Mouse (Mus musculus) frontal cortex, postnatal 36 days (tissue): Measurements from ENCODE around the gene Rnaset2a.
"Not testable (repeated sequence)": the region's sequence is repeated elsewhere in the genome, so short reads cannot be mapped to it uniquely, and the experiment has no call there.

Experiments
- DNase-seq, 2 experiments: peaks; one replicate each; pipeline ENCODE4 v3.0.0; 2022; ENCODE audit warnings: low spot score in 2 of 2

Gene Rnaset2a

GRCm38 (mm10) chr17:8138116-8138515 is 9.8 kb downstream of the Rnaset2a start:
- DNase-seq, result not testable (repeated sequence)

DNA sequence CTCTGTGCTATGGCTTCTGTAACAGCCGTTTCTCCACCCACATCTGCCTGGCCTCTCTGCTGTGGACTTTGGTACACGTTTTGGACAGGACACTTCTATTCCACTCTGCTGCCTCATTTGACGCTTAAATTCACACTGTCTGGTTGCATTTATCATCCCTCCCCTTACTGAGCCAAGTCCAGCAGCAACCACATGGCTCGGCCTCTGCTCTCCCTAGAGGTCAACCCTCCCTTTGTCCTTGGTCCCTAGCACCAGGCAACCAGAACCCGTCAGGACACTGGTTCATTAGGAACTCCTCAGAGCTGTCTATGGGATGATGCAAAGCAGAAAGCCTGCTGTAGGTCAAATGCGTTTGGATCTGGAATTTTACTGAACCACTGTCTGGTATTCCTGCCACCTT is 17.0 kb downstream of the Rnaset2a start:
- not testable (repeated sequence) for DNase-seq

GRCm38 (mm10) chr17:8129578-8129977 is 18.3 kb downstream of the Rnaset2a start:
- not testable (repeated sequence) for DNase-seq

DNA sequence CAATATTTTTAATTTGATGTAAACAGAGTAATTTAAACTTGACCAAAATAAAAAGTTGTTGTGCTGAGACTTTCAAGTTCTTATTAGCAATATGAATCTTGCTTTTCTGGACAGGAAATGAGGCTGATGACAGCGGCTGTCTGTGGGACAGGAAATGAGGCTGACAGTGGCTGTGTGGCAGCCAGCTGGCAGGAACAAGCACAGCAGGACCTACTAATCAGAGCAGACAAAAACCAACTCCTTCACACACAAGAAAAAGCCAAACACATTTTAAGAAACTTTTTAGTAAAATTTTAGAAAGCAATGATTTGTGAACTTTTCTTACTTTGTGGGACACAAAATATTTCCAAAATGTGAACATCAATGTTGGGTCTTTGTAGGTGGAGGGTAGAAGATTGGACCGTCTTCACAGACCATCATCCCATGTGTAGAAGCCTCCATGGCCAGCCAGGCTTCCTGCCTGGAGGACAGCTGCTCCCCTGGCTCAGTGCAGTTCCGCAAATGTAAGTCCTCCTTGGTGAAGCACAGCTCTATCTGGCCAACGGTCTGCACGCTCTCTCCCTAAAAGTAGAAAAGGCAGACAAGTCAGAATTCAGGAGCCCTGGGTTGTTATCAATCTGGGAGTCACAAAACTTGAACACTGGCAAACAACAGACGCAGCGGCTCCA is 19.4 kb downstream of the Rnaset2a start:
- not testable (repeated sequence) for DNase-seq

DNA sequence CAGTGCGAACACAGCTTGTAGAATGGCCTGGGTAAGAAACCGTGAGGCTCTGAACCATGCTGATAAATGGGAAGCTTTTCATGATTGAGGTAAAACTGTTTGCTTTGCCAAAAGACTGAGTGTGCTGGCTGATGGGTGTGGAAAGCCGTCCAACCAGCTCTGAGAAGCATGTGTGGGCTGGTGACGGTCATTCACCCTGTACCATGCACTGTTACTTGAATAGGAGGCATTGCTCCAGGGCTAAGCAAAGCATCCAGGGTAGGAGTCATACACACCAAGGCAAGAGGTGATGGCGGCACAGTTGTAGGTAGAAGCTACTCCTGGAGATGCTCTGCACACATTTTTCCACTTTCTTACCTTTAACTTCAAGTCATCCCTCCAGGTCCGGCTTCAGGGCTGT is 23.3 kb downstream of the Rnaset2a start:
- not testable (repeated sequence) for DNase-seq

- not testable (repeated sequence) for DNase-seq
Observed at GRCm38 (mm10) chr17:8122974-8123373, 24.9 kb downstream of the Rnaset2a start.

- DNase-seq, result not testable (repeated sequence)
Observed at GRCm38 (mm10) chr17:8116928-8117327, 31.0 kb downstream of the Rnaset2a start.

GRCm38 (mm10) chr17:8116378-8116777 is 31.5 kb downstream of the Rnaset2a start:
- DNase-seq, result not testable (repeated sequence)

DNA sequence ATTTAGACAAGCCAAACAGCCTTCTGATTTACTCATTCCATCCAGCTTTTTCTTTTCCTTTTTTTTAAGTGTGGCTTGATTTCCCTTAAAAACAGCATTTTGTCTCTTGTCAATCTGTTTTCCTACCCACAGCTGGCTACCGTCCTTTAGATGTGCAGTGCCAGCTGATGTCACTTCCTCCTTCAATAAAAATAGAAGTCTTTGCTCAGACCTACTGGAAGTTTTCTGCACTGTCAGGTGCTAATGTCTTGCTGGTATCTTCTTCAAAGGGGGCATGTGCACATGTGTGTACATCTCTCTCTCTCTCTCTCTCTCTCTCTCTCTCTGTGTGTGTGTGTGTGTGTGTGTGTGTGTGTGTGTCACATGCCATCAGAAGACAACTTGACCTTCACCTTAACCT is 35.7 kb downstream of the Rnaset2a start:
- DNase-seq, result not testable (repeated sequence)

DNA sequence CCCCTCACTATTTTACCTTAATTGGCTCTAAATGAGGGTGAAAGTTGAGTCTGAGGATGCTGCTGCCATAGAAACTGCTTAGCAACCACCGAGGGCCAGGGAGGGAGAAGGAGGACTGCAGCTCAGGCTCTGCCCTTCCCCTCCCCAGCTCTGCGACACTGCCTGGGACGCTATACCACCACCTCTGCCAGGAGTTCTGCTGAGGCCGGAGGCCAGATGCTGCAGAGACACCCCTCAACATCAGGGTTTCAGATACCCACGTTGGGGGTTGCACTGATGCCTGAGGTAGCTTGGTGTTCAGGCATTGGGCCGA is 46.6 kb downstream of the Rnaset2a start:
- not testable (repeated sequence) for DNase-seq

DNA sequence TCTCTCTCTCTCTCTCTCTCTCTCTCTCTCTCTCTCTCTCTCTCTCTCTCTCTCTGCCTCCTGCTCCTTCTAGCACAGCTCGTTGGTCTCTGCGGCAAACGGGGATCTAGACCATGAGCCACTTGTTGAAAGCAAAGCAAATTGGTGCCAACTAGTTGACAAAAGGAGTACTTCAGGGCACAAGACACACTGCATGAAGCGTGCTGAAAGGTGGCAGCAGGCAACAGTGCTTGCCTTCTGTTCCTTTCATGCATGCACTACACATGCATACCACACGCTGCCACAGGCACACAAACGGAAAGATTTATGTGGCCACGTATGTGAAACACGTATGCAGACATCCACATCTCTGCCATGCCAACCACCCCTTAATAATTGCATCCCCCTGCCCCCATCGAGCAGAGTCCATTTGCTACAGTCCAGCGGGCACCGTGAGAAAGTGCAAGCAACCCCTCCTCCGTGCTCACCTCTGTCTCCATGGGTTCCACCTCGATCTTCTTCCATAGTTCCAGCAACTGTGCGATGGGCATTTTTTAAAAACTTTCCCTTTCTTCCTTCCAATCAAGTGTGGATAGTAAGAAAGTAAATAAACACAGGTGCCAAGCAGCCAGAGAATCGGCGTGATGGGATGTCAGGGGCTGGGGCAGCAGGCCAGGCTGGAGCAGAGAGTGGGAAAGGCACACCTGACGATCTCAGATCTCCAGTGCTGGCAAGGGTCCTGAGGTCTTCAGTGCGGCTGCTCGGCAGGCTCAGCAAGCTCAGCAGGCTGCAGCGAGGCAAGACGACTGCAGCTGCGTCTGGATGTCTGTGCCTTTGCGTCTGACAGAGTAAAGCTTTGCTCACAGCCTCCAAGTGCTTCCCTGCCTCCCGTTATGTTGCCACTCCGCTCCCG is 47.2 kb downstream of the Rnaset2a start:
- DNase-seq, result not testable (repeated sequence)

- not testable (repeated sequence) for DNase-seq
Observed at GRCm38 (mm10) chr17:8096199-8096598, 51.7 kb downstream of the Rnaset2a start.

GRCm38 (mm10) chr17:8095653-8096052 is 52.2 kb downstream of the Rnaset2a start:
- not testable (repeated sequence) for DNase-seq

DNA sequence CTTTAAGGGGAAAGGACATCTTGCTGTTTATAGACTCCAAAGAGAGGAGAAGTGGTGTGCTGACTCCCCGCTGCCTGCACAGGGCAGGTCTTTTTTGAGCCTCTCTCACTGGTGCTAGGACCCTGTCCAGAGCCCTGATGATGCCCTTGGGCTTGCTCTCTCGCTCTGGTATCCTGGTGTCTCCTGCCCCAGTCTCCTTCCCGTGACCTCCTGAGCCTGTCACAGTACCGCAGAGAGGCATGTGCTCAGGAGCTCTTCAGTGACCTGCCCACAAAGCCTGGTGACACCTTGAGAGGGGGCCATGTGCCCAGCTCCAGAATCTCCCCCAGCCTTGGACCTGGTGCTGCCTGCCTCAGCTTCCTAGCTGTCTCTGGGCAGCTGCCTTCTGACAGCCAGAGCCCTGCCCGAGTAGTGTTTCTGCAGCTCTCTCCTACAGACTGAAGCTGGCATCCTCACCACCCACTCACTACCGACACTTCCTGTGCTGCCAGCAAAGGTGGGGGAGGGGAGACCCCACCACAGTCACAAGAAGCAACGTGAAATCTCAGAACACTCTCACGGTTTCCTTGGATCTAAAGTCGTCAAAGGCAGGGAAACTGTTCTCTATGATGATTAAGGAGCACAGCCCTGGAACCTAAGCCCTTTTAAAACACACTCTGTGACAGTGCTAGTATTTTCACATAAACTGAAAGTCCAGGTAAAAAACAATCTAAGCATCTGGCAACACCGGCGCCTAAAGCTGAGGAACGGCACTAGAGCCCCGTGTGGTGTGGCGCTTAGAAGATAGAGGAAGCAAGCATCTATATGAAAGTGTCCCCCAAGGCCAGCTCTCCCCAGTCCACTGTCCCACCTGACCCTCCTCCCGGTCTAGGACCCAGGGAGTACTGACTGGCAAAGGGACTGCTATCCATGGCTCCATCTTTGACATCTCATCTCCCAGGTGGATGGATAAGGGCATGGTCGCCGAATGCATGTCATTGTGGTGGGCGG is 55.1 kb downstream of the Rnaset2a start:
- DNase-seq, result not testable (repeated sequence)

- DNase-seq, result not testable (repeated sequence)
Observed at GRCm38 (mm10) chr17:8091320-8091719, 56.6 kb downstream of the Rnaset2a start.

GRCm38 (mm10) chr17:8069847-8070246 is 78.0 kb downstream of the Rnaset2a start:
- DNase-seq, result not testable (repeated sequence)
